Comparison of ENCODE assay signal across 21 mouse cellular contexts in the genomic region with DNA sequence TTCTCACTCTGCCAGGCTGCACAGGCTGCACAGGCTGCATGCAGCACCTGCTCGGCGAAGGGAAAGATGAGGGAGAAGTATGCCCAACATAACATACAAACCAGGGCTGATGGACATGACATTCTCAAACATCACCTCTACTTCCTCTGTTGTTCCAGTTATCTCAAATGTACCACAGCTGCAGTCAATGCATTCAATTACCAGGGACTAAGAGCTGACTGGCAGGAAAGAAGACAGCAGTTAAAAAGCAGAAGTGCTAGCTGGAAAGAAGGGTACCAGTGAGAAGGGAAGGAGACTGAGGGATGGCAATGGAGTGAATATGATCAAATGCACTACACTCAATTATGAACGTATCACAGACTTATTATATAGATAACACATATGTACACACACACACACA.
"Had no signal": no experiment of that assay in that cellular context is flagged by ENCODE, and none has a peak within 500 bp of the region (broad histone marks: within the 10 kb centered on the region; RNA-seq: fewer than 3 reads in every experiment).

No protein-coding gene starts in this region.

- H3K9me3 ChIP-seq: kidney, embryonic 15.5 days; limb, embryonic 12.5 days; limb, embryonic 15.5 days; liver, embryonic 12.5 days; liver, embryonic 15.5 days; lung, embryonic 15.5 days; midbrain, embryonic 10.5 days; midbrain, embryonic 13.5 days; neural tube, embryonic 13.5 days had no signal

- H3K27me3 ChIP-seq: kidney, embryonic 15.5 days; limb, embryonic 12.5 days; limb, embryonic 15.5 days; liver, embryonic 12.5 days; liver, embryonic 15.5 days; lung, embryonic 15.5 days; midbrain, embryonic 13.5 days; neural tube, embryonic 13.5 days had no signal

- ATAC-seq: liver, embryonic 12.5 days; midbrain, embryonic 13.5 days; midbrain, embryonic 16.5 days had no signal

- H3K36me3 ChIP-seq: kidney, embryonic 15.5 days; limb, embryonic 15.5 days; liver, embryonic 12.5 days; liver, embryonic 15.5 days; lung, embryonic 15.5 days; midbrain, embryonic 13.5 days; neural tube, embryonic 13.5 days had no signal

- DNase-seq: kidney, adult 11 months; kidney, adult 8-10 months; kidney, postnatal 10 days; kidney, postnatal 36 days; left cerebral cortex, postnatal 4 days; lung, adult 18-20 months; lung, postnatal 10 days; lung, postnatal 36 days; thymus, adult 18-20 months; thymus, postnatal 36 days had no signal

- H3K4me3 ChIP-seq: kidney, embryonic 15.5 days; limb, embryonic 12.5 days; limb, embryonic 15.5 days; liver, embryonic 12.5 days; liver, embryonic 15.5 days; lung, embryonic 15.5 days; midbrain, embryonic 10.5 days; midbrain, embryonic 13.5 days; myocyte; neural tube, embryonic 13.5 days had no signal
